Comparison of ENCODE assay signal across 17 mouse cellular contexts in the genomic region with DNA sequence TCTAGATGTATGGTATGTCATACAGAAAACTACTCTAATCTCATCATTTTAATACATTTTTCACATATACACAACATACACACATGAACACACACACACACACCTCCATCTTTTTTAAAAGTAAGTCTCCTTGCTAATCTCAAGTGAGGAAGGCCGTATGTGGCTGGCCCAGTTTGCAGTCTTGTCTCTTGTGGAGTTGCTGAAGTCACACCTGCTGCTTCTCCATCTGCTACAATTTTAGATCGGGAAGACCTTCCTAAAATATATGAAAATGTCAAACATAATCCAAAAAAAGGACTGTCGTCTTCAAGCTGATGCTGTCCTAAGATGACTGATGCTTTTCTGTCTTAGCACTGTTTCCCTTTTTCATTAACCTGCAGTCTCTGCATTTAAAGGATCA.
A peak's percentile ranks its signal among the peaks of the same experiment; 100 is the strongest.
DNase-seq lines count a peak whose midpoint lies in the region; ATAC-seq lines count a peak whose summit lies in the region.
"Had no signal": no experiment of that assay in that cellular context is flagged by ENCODE, and none has a peak within 500 bp of the region (broad histone marks: within the 10 kb centered on the region; RNA-seq: fewer than 3 reads in every experiment).

No protein-coding gene starts in this region.

- H3K9ac ChIP-seq in heart, embryonic 12.5 days = no peak overlapping the region
- H3K9ac ChIP-seq: embryonic facial prominence, embryonic 13.5 days; liver, embryonic 12.5 days had no signal

- H3K36me3 ChIP-seq in heart, embryonic 12.5 days = no peaks in the 10 kb centered on the region
- H3K36me3 ChIP-seq: embryonic facial prominence, embryonic 13.5 days; liver, embryonic 12.5 days had no signal

- H3K9me3 ChIP-seq in heart, embryonic 12.5 days (replicated peaks) = no peaks in the 10 kb centered on the region
- H3K9me3 ChIP-seq: embryonic facial prominence, embryonic 13.5 days; liver, embryonic 12.5 days; megakaryocyte, embryonic 14.5 days had no signal

- ATAC-seq in cerebellum, adult (ENCODE audit: insufficient number of reproducible peaks, low FRiP score, low TSS enrichment) = peak; percentile 63
- ATAC-seq in heart, embryonic 12.5 days (ENCODE audit: insufficient number of reproducible peaks, low FRiP score) = no peak
- ATAC-seq: hindbrain, embryonic 16.5 days; liver, embryonic 12.5 days had no signal

- no peaks in the 10 kb centered on the region for H3K4me1 ChIP-seq in heart, embryonic 12.5 days (replicated peaks)
- H3K4me1 ChIP-seq: embryonic facial prominence, embryonic 13.5 days; liver, embryonic 12.5 days; megakaryocyte, embryonic 14.5 days had no signal

- 73% methylated on average over 3 of the region's 3 CpGs for WGBS in heart, embryonic 12.5 days

- no peak overlapping the region for H3K27ac ChIP-seq in heart, embryonic 12.5 days (ENCODE audit: poor library complexity, severe bottlenecking)
- H3K27ac ChIP-seq: embryonic facial prominence, embryonic 13.5 days; heart, adult 2 months; liver, embryonic 12.5 days; stomach, postnatal 0 days had no signal

- DNase-seq in cerebellum, postnatal 4 days (ENCODE audit: low spot score in 2 of 2) = no peak
- DNase-seq in cerebellum, adult 11 months = peak; percentile 38
- DNase-seq in cerebellum, postnatal 25 days = peak; percentile 63 to 74
- peak; percentile 13 to 17 for DNase-seq in left cerebral cortex, postnatal 36 days (ENCODE audit: low spot score in 2 of 2)
- no peak for DNase-seq in testis, postnatal 14 days (ENCODE audit: low spot score)
- no peak for DNase-seq in ovary, postnatal 14 days (ENCODE audit: low spot score)
- DNase-seq: heart, adult 2 months; kidney, adult 18-20 months; kidney, postnatal 14 days; thymus, postnatal 4 days had no signal

- no peaks in the 10 kb centered on the region for H3K27me3 ChIP-seq in heart, embryonic 12.5 days (replicated peaks)
- H3K27me3 ChIP-seq: embryonic facial prominence, embryonic 13.5 days; liver, embryonic 12.5 days; megakaryocyte, embryonic 14.5 days had no signal

- no peak overlapping the region for H3K4me3 ChIP-seq in heart, embryonic 12.5 days
- H3K4me3 ChIP-seq: embryonic facial prominence, embryonic 13.5 days; heart, adult 2 months; liver, embryonic 12.5 days; megakaryocyte, embryonic 14.5 days had no signal

- intact Hi-C loops in left cerebral cortex, postnatal 36 days (cut with DNase I) = no loop called here

- no peak overlapping the region for H3K4me2 ChIP-seq in heart, embryonic 12.5 days
- H3K4me2 ChIP-seq: embryonic facial prominence, embryonic 13.5 days; liver, embryonic 12.5 days had no signal

Comparison
In these comparisons a context has a peak if more than half of its experiments do, and no peak if none do; other contexts are left out.
1. DNase-seq: peak in cerebellum, adult 11 months (single experiment), cerebellum, postnatal 25 days (2 of 2) and left cerebral cortex, postnatal 36 days (2 of 2); none in cerebellum, postnatal 4 days (0 of 2), testis, postnatal 14 days (single experiment) and ovary, postnatal 14 days (single experiment).